Mouse (Mus musculus) hindbrain, embryonic 11.5 days (tissue): ENCODE measurements around the gene Tent4a. TPM values are rescaled to one million over a fixed set of nuclear protein-coding genes. Genes with fewer than 3 reads are reported as not detected.
A peak's percentile ranks its signal among the peaks of the same experiment; 100 is the strongest.

Experiments used
- ATAC-seq: fragments of 200-750 bp; cut with Nextera tagmentation; 2 replicates; pipeline ENCODE4 v1.8.0; 2017; ENCODE audit warnings: mild to moderate bottlenecking, moderate TSS enrichment, moderate library complexity; ENCODE audit not compliant: low FRiP score
- DNase-seq: peaks from one replicate; pipeline ENCODE4 v3.0.0-alpha.2; 2015; ENCODE audit warnings: low spot score
- H3K27ac ChIP-seq: fragments of 300-500 bp; sonication (generic); 2 replicates; pipeline ENCODE4 v1.5.1; 2014; ENCODE audit warnings: mild to moderate bottlenecking, low read depth, low read length
- H3K27me3 ChIP-seq: fragments of 300-500 bp; sonication (generic); 2 replicates; pipeline ENCODE4 v1.6.1; 2014; ENCODE audit warnings: mild to moderate bottlenecking, low read length, moderate library complexity, mixed read lengths; ENCODE audit not compliant: control insufficient read depth, insufficient read depth
- H3K36me3 ChIP-seq: fragments of 300-500 bp; sonication (generic); 2 replicates; pipeline ENCODE4 v1.6.1; 2014; ENCODE audit warnings: mild to moderate bottlenecking, low read length, moderate library complexity, mixed read lengths; ENCODE audit not compliant: control insufficient read depth, insufficient read depth
- H3K4me1 ChIP-seq: fragments of 300-500 bp; sonication (generic); replicated peaks from 2 replicates; pipeline ENCODE4 v1.6.1; 2014; ENCODE audit warnings: low read length, mixed read lengths; ENCODE audit not compliant: control insufficient read depth, insufficient read depth
- H3K4me2 ChIP-seq: fragments of 300-500 bp; sonication (generic); replicated peaks from 2 replicates; pipeline ENCODE4 v1.6.1; 2014; ENCODE audit warnings: mild to moderate bottlenecking, low read depth, low read length
- H3K4me3 ChIP-seq: fragments of 300-500 bp; sonication (generic); 2 replicates; pipeline ENCODE4 v1.5.1; 2014; ENCODE audit warnings: low read depth, low read length
- H3K9ac ChIP-seq: fragments of 300-500 bp; sonication (generic); 2 replicates; pipeline ENCODE4 v1.6.1; 2014; ENCODE audit warnings: low read depth, low read length
- H3K9me3 ChIP-seq: fragments of 300-500 bp; sonication (generic); 2 replicates; pipeline ENCODE4 v1.6.1; 2016; ENCODE audit warnings: low read length; ENCODE audit not compliant: control insufficient read depth
- WGBS: fragments of 180-500 bp; shearing (Covaris S2); extraction: QIAGEN DNeasy Blood & Tissue Kit; methylation state at CpG from one replicate; pipeline ENCODE4 v1.1.7; 2014; 5-methylcytosine and 5-hydroxymethylcytosine counted together
- polyA plus RNA-seq: library from polyadenylated mRNA; unstranded; fragments of >200 nt; fragmentation: Nextera tagmentation; extraction: Ambion mirVana; gene quantifications from 2 replicates; pipeline ENCODE4 v1.2.1, GENCODE M21; 2014

The Tent4a gene
- polyA plus RNA-seq, 1 experiment from 2014 or later = 8.8 TPM

DNA sequence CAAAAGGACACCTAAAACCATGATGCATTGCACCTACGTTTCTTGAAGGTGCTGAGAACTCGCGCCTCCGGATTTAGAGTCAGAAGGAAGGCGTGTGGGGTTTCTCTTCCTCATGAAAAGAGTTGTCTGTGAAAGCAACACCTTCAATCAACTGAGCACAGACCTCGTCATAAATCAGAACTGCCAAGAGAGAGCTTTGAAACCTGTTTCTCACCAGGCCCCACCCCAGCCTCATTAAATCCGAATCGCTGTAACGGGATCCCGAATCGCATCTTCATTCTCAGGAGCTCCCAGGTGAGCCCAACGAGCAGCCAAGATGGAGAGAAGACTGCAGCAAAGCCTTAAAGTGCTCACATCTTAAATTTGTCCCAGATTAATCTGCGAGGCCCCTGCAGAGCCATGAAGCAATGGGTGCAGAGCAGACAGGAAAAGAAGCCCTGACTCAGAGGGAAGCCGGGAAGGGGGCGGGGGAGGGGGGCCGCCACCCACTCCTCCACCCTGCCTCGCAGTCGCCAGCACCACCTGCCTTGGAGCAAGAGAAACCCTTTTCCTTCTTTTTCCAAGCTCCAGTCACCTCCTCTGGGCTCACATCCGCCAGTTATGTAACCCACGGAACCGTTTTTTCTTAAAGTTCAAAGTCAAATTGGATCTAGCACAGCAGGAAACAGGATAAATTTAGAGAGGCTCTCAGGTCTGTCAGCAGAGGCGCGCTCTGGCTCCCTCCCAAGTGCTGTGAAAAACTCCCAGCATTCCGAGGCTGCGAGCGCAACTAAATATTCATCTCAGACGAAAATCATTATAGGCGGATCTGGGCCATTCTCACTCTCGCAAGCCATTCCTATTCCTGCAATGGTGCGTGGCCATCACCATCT lies 52.5 kb downstream of the Tent4a start:
- peak overlapping the region; percentile 46 for H3K4me2 ChIP-seq
- H3K4me1 ChIP-seq = no peaks in the 10 kb centered on the region
- 4% methylated on average over 27 of the region's 30 CpGs for whole genome bisulfite sequencing
- no peaks in the 10 kb centered on the region for H3K36me3 ChIP-seq
- no peaks in the 10 kb centered on the region for H3K9me3 ChIP-seq
- DNase-seq (peak; percentile 45), ATAC-seq (no peak)
- H3K9ac ChIP-seq = 0 out of 2 replicates have a peak overlapping the region, but pooled peaks have one; percentile 17
- H3K27me3 ChIP-seq = peaks cover 17% of the 10 kb centered on the region
- H3K4me3 ChIP-seq = peak overlapping the region; percentile 25
- no peak overlapping the region for H3K27ac ChIP-seq

DNA sequence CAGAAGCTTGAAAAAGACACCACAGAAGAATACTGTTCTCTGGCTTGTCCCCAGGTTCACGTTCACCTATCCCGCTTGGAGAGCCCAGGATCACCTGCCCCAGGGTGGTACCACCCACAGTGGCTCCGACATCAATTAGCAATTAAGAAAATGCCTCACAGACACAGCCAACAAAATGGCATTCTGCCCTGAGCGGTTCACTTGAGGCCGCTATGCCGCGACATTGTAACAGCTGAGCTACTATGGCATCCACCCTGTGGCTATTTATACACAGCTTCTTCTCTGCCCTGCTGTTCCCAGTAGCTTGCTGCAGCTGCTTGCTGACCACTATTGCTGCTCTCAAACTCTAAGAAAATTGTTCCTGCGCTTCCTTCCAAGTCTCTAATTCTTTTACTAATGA lies 53.4 kb downstream of the Tent4a start:
- Histone ChIP-seq H3K4me2 (no peak overlapping the region), H3K4me3 (no peak overlapping the region), H3K27me3 (peaks cover 17% of the 10 kb centered on the region), H3K36me3 (no peaks in the 10 kb centered on the region), H3K9me3 (no peaks in the 10 kb centered on the region), H3K4me1 (no peaks in the 10 kb centered on the region), H3K27ac (no peak overlapping the region), H3K9ac (no peak overlapping the region)
- ATAC-seq = peak; percentile 57
- 13% methylated on average over 8 of the region's 8 CpGs for WGBS
- DNase-seq = peak; percentile 36

DNA sequence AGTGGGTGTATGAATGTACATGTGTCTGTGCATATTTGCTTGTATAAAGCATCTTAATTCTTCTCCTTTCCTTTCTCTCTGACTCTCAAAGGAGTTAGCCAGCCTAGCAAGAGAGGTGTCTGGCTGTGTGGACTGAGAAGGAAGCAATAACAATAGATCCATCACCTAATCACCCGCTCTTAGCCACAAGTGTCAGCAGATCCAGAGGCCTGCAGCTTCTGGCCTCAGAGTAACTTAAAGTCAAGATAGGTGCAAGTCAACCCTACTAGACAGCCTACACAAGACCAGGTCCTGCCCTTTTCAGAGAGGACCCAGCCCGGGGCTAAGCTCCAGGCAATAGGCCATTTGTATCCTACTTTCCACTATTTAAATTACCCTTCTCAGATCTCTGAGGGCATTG lies 54.5 kb downstream of the Tent4a start:
- ATAC-seq = no peak
- peaks cover 17% of the 10 kb centered on the region for H3K27me3 ChIP-seq

DNA sequence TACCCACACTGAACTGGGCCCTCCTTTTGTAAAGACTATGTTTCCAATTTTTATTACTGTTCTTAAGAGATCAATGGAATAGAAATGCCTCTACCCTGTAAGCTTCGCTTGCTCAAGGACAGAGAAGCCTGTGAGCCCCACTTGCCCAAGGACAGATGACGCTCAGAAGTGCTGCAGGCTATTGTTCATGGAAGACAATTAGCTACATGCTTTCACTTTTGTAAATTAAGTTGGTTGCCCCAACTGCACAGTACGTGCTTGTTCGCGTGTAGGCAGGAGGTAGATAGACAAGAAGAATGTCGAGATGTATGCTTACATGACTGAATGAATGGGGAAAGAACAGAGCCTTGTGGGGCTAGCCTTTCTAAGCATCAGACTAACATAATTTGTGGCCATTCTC lies 55.7 kb downstream of the Tent4a start:
- no peaks in the 10 kb centered on the region for H3K4me1 ChIP-seq
- ATAC-seq (no peak), DNase-seq (no peak)
- H3K9me3 ChIP-seq = no peaks in the 10 kb centered on the region
- H3K4me3 ChIP-seq = no peak overlapping the region
- H3K9ac ChIP-seq = no peak overlapping the region
- 88% methylated on average over 6 of the region's 6 CpGs for WGBS
- peaks cover 17% of the 10 kb centered on the region for H3K27me3 ChIP-seq
- H3K36me3 ChIP-seq = no peaks in the 10 kb centered on the region
- H3K27ac ChIP-seq = no peak overlapping the region
- no peak overlapping the region for H3K4me2 ChIP-seq

More for the DNA sequence above, 54.5 kb downstream of the Tent4a start:
- H3K4me1 ChIP-seq = no peaks in the 10 kb centered on the region
- no peak for DNase-seq
- H3K4me3 ChIP-seq = no peak overlapping the region
- no peak overlapping the region for H3K4me2 ChIP-seq
- H3K36me3 ChIP-seq = no peaks in the 10 kb centered on the region
- H3K9me3 ChIP-seq = no peaks in the 10 kb centered on the region
- WGBS = 72% methylated on average over 2 of the region's 2 CpGs
- H3K9ac ChIP-seq = no peak overlapping the region
- no peak overlapping the region for H3K27ac ChIP-seq

DNA sequence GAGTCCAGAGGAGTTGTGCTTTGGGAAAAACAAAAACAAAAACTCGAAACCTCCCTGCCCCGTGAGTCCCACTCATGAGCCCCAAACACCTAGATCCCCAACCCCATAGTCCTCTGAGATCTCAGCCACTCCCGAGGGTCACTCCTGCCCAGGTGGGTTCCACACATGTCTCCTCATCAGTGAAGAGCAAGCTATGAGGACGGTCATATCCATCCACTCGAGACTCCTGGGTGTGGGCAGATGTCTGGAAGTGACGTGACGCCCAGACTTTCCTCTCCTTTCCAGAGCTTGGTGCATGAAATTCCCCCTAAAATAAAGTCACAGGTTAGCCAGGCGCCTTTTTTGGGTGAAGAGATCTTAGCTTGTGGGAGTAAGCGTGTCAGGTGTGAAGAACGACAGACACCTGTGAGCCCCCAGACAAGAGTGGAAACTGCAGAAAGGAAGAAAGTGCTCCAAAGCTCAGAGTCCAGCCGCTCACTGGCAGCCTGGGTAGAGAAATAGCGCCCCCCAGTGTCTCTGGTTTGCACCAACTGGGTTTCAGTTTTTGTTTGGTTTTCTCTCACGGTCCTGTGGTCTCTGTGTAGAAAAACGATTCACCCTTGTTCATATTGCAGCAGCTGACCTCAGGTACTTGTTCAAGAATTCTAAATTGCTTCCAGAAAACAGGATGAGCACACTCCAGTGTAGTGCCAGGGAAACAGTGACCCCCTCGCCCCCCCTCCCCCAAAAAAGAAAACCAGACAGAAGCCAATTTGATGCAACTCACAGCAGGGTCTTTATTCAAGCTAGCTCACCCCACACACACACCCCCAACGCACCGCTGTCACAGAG lies 73.6 kb downstream of the Tent4a start:
- WGBS = 48% methylated on average over 17 of the region's 17 CpGs
- Histone ChIP-seq H3K4me2 (no peak overlapping the region), H3K36me3 (no peaks in the 10 kb centered on the region), H3K9ac (no peak overlapping the region), H3K27me3 (no peaks in the 10 kb centered on the region), H3K9me3 (no peaks in the 10 kb centered on the region), H3K4me1 (no peaks in the 10 kb centered on the region), H3K27ac (no peak overlapping the region), H3K4me3 (no peak overlapping the region)
- peak; percentile 71 for DNase-seq
- peak; percentile 39; the same call in 1 of the 2 replicates for ATAC-seq

DNA sequence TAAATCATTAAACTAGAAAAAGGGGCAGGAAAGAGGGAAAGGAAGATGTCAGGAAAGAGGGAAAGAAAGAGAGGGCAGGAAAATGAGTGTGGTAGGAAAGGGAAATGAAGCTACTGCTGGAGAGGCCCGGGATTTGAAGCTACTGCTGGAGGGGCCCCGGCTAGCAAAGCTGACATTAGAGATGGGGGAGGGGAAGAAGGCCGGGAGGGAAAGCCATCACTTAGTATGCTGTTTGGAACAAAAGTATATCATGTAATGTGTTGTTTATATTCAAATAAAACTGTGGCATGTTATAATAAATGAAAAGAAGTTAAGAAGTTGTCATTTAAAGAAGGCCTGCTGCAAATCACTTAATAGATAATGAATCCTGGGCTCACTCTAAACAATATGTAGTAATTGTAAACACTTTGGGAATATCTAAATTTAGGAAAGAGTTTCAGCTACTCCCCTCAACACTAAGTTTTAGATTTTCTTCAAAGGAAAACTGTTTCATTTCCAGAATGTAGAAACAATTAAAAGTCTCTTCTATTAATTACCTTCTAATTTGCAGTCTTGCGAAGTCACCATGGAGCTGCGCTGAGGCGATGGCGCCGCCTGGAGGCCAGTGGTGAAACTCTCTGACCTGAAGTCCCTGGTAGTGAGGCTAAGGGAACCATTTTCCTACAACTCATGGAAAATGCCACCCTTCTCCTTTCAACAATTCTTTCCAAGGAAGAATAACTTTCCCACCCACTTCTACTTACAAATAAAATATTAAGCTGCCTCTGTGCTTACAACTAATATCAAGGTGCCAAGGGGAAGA lies 74.6 kb downstream of the Tent4a start:
- ATAC-seq (no peak; the same call in 1 of the 2 replicates), DNase-seq (peak; percentile 68)
- Histone ChIP-seq H3K9ac (no peak overlapping the region), H3K27me3 (no peaks in the 10 kb centered on the region), H3K36me3 (no peaks in the 10 kb centered on the region), H3K4me3 (no peak overlapping the region), H3K9me3 (no peaks in the 10 kb centered on the region), H3K4me1 (no peaks in the 10 kb centered on the region), H3K27ac (no peak overlapping the region), H3K4me2 (no peak overlapping the region)
- WGBS = 19% methylated on average over 8 of the region's 8 CpGs

DNA sequence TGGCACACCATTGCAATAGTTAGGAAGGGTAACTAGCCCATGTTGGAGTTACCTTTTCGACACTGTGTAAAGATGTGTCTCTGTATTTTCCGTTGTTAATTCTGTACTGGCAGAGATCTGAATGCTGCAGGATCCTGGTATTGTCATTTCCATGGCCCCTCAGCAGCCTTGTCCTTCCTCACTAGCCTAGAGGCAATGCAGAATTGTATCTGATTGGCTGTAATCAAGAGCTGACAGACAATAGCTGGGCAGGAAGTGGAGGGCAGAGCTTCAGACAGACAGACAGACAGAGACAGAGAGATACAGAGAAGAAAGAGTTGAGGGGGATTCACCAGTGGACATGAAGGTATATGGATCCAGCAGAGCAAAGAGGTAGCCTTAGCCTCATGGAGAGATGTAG lies 75.5 kb downstream of the Tent4a start:
- no peak for DNase-seq
- no peak overlapping the region for H3K4me3 ChIP-seq
- H3K9ac ChIP-seq = no peak overlapping the region
- WGBS = 84% methylated on average over 2 of the region's 2 CpGs
- H3K27me3 ChIP-seq = no peaks in the 10 kb centered on the region
- ATAC-seq = no peak
- H3K4me1 ChIP-seq = no peaks in the 10 kb centered on the region
- no peaks in the 10 kb centered on the region for H3K36me3 ChIP-seq
- H3K4me2 ChIP-seq = no peak overlapping the region
- H3K9me3 ChIP-seq = no peaks in the 10 kb centered on the region
- no peak overlapping the region for H3K27ac ChIP-seq

DNA sequence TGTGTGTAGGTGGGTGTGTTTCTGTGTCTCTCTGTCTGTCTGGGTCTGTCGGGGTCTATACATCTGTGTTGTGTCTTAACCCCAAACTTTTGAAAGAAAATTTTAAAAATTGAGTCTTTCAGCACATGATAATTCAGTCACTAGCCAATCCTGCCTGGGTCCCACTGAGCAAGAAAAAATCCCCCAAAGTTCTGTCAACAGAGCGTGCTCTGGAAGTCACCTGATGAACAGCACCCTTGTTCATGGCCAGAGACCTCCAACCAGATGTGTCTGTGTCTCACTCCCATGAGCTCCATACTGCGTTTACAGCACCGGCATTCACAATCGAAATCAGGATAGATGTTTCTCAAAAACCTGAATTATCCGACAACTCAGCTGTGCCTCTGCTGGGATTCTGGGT lies 76.0 kb downstream of the Tent4a start:
- H3K27me3 ChIP-seq = no peaks in the 10 kb centered on the region
- H3K4me1 ChIP-seq = no peaks in the 10 kb centered on the region
- no peak overlapping the region for H3K9ac ChIP-seq
- no peak for DNase-seq
- H3K4me2 ChIP-seq = no peak overlapping the region
- no peak overlapping the region for H3K27ac ChIP-seq
- ATAC-seq = no peak
- H3K4me3 ChIP-seq = no peak overlapping the region
- no peaks in the 10 kb centered on the region for H3K36me3 ChIP-seq
- 90% methylated on average over 6 of the region's 6 CpGs for WGBS
- H3K9me3 ChIP-seq = no peaks in the 10 kb centered on the region
